Mouse (Mus musculus): ENCODE measurements at regions not wholly inside any gene's neighbourhood (a gene's known extent, or its start where the extent isn't known, plus 50 kb on each side); places are given as distances from the start of the nearest gene placed in this dataset.

DNA sequence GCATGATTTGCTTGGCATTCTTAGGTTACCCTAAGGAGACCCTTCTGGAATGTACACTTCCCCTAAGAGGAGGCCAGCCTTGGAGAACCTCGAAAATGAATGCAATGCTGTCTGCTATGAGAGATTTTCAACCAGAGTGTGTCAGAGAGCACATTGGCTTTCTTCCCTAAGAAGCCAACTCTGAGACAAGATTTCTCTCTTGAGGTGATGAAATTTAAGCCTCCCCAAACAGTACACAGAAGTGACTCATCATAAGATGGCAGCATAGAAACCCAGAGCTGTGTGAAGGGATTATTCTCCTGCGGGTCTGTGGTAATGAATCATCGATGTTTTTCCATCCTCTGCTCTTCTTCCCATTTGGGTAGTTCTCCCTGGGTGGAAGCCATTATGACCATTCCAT is 106.2 kb upstream of the Bank1 start:
- TF ChIP-seq CTCF (IDR thresholded peaks at IDR 0.05) (no peak), EP300 (IDR thresholded peaks at IDR 0.05) (no peak)

Data from lung, postnatal 0 days (tissue).